Mouse (Mus musculus) right cerebral cortex, adult 18-20 months (tissue): ENCODE results near the gene Adam19.

Experiments used
- DNase-seq: peaks from one replicate; pipeline ENCODE4 v3.0.0; 2022; ENCODE audit warnings: mixed read lengths

Gene Adam19

DNA sequence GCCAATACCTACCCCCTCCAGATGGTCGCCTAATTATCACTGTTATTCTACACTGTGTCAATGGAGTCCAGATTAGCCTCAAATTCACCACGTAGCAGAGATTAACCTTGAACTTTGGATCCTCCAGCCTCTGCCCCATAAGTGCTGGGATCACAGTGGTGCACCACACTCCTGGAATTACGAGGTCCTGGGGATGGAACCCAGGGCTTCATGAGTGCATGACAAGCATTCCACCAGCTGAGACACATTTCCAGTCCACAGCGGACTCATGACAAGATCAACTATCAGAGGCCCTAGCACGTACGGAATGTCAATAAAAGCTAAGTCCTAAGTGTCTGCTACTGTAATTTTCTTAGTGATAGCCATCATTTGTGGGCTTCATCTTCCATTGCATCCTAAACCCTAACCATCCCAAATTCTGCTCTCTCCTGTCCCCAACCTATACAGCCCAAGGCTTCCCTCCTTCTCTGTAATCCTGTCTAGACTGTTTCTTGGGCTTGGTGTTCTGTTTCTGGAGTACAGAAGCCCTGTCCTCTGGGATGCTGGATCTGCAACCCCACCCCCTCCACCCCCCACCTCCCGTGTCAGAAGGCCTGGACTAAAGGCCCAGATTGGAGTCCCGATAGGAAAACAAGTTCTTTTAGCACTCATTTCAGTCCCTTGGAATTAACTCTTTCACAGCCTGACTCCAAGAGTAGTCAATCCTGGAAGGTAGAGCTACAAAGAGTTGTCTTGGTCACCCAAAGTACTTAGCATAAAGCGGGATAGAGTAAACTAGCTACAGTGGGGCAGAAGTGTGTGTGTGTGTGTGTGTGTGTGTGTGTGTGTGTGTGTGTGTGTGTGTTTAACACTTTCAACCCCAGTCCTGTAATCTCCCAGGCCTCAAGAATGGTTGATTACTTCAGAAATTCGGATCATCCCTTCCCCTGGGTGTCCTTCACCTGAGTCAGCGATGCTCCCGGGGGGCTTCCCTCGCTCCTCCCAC is 589 bp upstream of the Adam19 start:
- DNase-seq, result no peak

DNA sequence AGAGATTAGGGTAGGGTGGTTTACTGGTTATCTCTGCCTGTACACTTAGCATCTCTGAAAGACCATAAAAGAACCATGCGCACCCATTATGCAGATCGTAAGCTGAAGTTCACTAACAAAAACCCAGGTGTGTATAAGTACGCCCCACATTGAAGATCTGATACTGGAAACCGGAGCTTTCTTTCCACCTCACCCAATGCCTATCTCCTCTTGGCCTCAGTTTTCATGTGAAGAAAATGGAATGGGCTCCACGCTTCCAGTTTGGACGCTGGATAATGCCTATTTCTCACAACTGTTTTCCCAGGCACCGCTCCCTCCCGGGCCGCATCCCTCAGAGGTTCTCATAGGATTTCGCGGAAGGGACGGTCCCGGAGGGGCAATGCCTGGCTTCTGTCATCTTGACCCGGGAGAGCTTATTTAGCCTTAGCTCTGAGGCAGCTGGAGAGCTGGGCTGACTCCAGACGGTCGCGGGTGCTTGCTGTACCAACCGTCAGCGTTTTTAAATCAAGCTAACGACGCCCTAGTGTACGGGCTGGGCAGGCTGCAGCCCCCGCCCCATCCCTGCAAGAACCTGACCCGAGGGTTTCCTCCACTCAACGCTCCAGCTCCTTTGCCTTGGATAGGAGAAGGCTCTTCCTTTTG is 1.1 kb downstream of the Adam19 start:
- DNase-seq, result peak; percentile 21

DNA sequence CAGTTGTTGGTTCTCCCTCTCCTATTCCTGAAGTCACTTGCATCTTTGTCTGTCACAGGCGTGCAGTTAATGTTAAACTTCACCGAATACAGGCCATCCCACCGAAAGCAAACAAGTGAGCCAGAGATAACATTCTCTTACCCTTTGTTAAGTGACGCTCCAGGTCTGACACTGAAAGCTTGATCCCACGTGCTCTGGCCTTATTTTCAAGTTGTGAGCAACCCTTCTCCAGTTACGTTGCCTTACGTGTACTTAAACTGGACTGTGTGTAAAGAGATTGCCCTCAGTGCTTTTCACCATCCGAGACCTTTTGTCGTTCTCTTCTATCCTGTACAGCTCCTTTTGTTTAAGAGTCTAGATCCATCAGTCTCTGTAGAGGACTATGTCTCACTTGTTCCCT is 2.2 kb downstream of the Adam19 start:
- no peak for DNase-seq

DNA sequence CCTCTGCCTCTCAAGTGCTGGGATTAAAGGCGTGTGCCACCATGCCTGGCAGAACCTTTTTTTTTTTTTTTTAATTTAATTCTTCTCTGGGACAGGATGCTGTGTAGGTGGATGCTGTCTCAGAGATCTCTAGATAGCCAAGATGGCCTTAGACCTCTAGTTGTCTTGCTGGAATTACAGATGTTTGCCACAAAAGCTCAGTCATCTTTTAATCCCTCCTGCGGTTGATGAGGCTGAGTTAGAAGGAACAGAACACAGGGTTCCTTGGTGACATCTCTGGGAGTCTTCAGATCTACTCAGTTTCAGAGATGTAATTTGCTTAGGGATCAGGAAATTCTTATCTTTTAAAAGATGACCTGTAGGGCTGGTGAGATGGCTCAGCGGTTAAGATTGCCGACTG is 3.1 kb downstream of the Adam19 start:
- DNase-seq, result no peak

DNA sequence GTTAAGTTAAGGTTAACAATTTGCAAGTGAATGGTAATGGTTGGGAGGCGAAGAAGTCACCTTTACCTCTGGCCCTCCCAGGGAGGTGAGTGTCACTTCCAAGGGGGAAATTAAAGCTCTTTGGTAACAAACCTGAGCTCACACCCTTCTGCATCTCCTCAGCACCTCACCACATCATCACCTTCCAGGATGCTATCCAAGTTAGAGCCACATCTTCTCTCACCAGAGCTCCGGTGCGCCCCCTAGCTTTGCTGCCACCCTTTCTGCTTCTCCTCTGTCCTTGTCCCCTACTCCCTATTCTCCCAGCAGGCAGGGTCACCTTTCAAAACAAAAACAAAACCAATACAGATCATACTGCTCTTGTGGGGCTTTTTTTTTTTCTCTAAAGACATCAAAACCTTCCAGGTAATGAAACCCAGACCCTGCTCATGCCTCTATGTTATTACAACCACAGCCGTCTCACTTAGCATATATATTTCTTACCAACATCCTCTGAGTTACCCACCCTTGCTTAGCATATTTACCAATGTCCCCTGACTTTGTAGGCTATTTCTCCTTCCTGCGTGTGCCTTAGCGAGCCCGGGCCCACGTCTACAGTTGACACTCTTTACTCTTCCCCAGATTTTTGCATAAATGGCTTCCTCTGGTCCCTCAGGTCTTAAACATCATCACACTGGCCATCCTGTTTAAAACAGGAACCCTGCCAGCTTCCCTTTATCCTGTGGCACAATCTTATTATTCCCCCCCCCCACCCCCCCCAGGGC is 4.3 kb downstream of the Adam19 start:
- DNase-seq, result no peak

DNA sequence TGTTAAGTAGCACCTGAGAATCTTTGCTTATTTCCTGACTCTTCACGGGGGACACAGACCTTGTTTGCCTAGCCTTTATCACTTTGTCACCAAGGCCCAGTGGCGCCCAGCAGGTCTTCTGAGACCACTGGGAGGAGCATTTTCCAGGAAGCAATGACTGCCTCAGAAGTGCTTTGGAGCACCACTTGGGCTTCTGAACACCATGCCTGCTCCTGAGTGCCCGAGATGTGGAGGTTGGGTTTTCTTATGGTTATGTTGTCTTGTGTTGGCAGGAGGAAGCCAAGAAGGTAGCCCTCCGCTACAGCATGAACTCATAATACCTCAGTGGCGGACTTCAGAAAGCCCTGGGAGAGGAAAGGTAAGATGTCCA is 4.8 kb downstream of the Adam19 start:
- DNase-seq, result no peak

DNA sequence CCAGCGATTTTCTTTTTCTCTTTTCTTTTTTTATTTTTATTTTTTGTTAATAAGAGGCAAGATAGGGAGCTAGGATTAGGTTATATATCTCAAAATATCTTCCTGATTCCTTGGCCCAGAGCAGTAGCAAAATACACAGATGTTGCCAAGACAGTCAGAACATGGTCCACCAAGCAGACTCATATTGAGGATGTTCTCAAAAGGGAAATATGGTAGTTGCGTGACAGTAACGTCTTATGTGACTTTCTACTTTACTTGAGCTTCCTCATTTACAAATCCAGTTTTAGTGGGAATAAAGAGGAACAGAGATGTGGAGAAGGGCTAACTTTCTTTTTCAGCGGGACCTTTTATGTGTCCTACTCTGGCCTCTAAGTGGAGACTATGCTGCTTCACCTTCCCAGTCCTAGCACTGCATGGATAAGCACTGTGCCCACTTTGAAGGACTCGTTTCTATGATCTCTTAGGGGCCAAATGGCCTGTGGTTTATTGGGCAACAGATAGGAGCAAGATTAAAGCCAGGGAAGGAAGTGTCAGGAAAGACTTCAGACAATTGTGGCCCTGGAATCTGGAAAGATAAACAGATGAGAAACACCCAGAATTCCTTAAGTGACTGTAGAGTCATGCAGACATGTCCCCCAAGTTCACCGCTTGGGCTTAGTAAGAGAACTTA is 6.1 kb downstream of the Adam19 start:
- no peak for DNase-seq

DNA sequence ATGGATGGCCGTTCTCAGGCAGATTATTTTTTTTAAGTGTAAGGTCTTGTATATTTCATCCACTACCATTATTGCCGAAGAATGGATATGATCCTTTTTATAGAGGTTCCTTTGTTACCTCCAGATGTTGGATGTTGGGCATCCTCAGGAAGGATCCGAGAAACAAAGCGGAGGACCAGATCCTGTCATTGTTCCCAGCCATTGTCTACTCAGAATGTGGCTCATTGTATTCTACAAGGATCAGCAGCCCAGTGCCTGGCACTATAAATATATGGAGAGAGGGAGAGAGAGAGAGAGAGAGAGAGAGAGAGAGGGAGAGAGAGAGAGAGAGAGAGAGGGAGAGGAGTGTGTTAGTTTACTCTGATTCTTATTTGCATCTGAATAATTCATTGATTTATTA is 6.8 kb downstream of the Adam19 start:
- peak; percentile 15 for DNase-seq

DNA sequence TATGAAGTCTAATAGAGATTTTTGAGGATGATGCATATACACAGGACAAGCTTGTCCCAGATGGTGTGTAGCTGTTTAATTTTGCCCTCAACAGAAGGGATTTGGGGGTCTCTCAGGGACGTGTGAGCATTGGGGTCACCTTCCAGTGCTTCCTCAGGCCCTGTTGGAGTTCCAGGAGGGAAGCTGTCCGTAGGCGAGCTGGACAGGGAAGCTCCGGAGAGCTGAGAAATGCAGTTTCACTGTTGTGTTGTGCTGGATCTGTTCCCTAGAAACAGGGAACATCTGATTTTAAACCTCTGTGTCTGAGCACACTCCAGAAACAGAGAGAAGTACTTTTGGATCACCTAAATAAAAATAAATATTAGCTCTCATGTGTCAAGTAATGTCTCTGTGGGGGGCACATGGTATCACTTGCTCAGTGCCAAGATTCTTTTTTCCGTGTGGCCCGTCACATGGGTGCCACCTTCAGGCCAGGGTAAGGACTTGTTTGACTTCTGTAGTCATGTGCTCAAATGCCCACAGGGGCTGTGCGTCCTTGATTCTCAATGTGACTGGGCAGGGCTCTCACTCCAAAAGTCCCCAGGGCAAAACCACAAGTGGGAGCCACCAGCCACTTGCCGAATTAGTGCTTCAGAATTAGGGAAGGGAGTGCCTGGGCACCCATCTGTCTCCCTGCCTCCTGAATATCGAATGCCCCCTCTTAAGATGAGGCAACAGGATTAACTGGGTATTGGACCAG is 7.4 kb downstream of the Adam19 start:
- DNase-seq, result peak; percentile 12

DNA sequence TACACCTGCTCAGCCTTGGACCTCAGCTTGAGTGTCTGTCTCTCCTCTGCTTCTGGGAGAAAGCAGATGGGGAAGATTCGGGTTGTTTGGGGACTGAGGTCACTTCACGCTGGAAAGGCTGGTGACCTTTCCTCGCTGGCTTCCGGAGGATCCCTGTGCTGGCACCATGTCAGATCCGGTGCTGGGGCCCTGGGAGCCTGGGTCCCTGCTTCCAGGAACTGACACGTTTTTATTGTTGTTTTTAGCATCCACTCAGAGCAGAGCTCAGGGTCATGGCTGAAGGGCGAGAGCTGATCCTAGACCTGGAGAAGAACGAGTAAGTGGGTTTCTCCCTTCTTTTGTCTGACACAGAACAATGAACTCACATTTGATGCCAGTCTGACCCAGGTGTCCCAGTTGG is 9.0 kb downstream of the Adam19 start:
- no peak for DNase-seq

DNA sequence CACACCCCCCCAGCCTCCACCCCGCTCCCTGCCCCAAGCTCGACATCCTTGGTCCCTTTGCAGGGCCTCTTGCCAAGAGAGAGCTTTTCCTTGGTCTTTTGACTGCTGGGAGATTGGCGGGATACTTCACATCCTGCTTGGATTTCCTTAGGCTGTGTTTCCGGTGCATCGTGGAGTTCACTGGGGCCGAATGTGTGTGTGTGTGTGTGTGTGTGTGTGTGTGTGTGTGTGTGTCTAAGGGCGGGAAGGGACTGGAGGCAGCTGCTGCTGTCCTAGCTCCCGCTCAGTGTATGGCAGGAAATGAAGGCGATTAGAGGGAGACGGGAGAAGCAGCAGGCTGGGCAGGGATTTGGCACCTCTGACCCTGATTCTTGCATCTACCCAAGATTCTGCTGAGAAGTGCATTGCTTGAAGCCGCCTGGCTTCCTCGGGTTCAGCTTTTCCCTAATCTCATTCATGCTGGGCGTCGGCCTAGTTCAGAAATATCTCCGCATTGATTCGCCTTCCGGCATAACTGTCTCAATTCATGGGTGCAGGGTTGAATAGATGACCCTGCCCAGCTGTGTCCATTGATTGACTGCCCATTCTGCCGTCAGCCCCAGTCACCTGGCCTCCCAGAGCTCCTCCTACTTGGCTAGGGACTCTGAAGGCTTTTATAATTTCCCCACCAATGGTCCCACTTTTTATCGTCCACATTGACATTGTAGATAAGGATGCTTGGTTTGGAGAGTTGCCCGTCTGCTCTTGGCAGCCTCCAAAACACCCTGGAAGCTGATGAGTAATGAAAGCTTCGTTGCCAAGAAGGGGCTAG is 9.6 kb downstream of the Adam19 start:
- DNase-seq, result peak; percentile 34

DNA sequence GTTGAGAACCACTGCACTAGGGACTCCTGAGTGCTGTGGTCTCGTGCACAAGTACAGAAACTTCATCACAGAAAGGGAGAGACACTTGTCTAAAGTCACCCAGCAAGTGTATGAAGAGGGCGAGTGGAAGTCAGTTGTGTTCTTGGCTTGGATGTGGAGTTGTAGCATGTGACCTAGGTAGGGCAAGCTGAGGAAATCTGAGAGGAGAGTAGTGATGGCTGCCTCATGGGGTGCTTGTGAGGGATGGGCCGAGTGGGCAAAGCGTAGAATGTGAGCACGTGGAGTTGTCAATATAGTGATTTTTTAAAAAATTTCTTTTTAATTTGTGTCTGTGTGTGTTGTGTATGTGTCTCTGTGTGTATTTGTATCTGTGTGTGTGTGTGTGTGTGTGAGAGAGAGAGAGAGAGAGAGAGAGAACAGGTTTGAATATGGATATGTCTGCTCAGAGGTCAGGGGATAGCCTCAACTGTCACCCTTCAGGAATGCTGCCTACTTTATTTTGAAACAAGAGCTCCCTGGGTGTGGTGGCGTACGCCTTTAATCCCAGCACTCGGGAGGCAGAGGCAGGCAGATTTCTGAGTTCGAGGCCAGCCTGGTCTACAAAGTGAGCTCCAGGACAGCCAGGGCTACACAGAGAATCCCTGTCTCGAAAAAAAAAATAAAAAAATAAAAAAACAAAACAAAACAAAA is 11.7 kb downstream of the Adam19 start:
- DNase-seq, result no peak

DNA sequence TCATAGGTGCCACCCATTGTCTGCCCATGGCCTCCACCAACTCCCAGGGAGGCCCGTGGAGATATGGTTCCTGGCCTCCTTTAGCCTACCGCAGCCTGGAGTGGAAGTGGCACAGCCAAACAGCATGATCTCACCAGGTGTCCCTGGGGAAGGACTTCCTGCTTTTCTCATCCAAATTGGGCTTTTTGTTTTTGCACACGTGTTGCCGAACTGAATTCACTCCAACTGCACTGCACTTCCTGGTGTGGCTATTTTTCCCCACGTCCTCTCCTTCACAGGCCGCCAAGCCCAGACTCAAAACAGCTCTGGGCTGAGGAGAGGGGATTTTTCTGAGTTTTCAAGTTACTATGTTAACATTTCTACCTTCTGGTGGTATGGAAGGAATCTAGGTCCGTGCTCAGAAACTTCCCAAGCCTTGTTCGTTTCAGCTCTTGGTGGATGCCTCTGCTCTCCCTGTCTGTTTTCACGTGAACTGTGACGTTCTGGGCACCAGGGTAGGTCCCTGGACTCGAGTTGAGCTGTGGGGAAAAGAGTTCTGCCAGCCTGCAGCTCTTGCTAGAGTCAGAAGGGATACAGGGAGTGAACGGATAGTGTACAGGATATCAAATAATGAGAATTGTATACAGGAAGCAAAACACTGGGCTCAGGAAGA is 13.1 kb downstream of the Adam19 start:
- no peak for DNase-seq

DNA sequence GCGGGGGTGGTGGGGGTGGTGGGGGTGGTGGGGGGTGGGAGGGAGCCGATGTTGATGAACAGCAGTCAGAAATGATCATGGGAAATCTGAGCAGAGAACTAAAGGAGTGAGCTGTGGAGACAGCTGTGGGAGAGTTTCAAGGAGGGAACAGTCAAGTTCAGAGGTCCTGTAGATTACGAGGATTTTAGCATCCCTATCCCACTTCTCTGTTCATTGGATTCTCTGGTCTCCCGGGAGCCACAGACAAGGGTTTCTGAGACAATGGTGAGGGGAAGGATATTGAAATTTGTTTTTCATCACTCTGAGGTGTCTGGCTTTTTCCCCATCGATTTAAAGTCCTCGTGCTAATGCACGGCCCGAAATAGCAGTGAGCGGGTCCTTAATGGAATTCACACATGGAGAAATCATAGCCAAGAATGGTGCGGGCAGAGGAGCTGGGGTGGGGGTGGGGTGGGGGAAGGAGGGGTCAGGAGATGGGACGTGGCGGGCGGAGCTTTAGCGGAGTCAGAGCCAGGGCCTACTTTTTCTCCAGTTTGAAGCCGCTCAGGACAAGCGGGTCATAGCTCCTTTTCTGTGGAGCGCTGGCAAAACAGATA is 13.7 kb downstream of the Adam19 start:
- no peak for DNase-seq

DNA sequence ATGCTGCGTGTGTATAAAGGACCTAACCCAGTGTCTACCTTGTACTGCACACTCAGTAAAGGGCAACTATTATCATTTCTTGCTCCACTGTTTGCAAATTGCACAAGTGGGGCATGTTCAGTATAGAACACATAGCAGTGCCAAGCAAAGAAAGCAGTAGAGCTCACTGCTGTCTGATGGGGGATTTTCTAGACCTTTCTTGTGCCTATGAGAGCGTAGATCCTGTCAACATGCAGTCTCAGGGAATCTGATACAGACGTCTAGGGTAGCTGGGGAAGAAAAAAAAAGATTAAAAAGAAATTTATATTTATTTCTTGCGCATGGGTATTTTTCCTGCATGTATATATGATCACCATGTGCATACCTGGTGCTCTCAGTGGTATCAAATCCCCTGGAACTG is 14.4 kb downstream of the Adam19 start:
- DNase-seq, result no peak

DNA sequence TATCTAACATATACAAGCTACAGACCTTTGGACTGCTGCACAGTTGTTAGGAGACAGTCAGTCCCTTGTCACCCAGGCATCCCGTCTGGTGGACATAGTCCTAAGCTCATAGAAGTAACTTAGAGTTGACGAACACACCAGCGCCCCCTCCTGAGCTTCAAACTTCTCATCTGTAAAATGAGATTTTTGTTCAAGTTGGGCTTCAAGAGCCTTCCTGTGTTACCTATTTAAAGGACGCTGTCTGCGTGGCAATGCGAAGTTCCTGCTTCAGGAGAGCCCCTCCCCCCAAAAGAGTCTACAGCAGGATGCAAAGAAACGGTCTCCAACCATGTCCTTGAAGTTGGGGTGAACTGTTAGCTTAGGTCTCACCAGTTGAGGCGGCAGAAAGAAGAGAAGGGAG is 15.0 kb downstream of the Adam19 start:
- DNase-seq, result no peak

DNA sequence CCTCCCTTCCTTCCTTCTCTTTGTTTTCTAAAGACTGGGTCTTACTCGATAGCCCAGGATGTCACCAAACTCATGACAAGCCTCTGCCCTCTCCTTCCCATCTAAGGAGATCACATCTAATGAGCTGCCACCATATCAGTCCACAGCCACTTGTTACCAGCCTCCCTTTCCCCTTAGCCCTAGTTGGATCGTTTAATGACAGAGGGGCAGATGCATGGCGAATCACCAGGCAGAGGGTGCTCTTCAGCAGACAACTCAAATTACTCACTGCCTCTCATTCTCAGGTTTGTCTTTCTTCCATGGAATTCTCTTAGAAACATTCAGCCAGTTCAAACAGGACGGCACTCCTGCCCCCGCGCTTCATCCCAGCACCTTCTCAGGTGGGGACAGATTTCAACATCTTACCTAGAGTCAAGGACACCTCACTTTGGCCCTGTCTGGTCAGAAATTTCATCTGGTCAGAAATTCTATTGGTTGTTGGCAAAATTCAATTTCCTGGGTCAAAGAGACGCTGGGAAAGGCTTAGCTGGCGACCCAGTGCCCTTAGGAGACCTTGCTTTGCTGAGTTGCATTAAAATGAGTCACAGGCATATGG is 16.8 kb downstream of the Adam19 start:
- DNase-seq, result no peak

DNA sequence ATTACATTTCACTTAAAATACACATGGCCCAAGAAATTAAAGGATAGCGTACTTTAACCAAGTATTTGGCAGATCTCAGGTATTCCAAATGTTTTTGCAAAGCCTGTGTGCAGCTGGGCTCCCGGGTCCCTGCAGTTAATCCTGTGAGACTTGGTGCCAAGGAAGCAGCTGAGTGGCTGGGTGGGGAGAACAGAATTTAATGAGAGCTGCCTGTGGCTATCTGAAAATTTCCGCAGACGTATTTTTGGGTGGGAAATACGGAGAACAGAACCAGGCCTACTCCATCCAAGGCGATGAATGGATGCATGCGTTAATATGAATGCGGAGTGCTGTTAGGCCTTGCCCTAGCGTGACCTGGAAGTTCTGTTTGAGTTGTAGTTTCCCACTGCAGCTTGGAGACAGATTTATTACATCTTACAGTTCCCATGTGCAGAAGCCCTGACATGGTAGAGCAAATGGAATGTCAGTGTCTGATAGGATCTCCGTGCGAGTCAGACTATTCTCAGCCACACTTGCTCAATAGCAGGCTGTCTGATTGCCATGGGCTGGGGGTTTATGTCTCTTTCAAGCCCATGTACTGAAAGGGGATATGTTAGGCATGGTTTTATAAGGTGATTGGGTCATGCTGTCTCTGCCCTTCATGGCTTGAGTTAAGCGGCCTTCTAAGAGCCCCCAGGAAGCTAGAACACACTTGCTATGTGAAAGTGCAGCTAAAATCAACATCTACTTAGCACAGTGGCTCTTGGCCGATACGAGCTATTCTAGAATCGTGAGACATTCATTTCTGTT is 17.5 kb downstream of the Adam19 start:
- DNase-seq, result no peak
